Mouse (Mus musculus) C2C12 (cell line): Measurements from ENCODE around the gene Gm5105. TPM values are rescaled to one million over a fixed set of nuclear protein-coding genes. Genes with fewer than 3 reads are reported as not detected.
A peak's percentile ranks its signal among the peaks of the same experiment; 100 is the strongest.

Experiments used
- H3K27me3 ChIP-seq: one replicate; pipeline ENCODE4 v1.6.1; 2011; ENCODE audit not compliant: control insufficient read depth, insufficient read depth, insufficient read length
- H3K36me3 ChIP-seq: one replicate; pipeline ENCODE4 v1.6.1; 2011; ENCODE audit not compliant: control insufficient read depth, insufficient read depth
- H3K4me3 ChIP-seq: one replicate; pipeline ENCODE4 v1.5.1; 2011; ENCODE audit warnings: mild to moderate bottlenecking, control low read depth; ENCODE audit not compliant: poor library complexity, insufficient read depth, severe bottlenecking
- H3K79me2 ChIP-seq: one replicate; pipeline ENCODE4 v1.6.1; 2011; ENCODE audit not compliant: control insufficient read depth, insufficient read depth
- H3K79me3 ChIP-seq: one replicate; pipeline ENCODE4 v1.6.1; 2011; ENCODE audit warnings: low read depth, control low read depth
- H3ac ChIP-seq: one replicate; pipeline ENCODE3; 2011; ENCODE audit warnings: low read depth; ENCODE audit not compliant: control insufficient read depth, insufficient read length
- CEBPB ChIP-seq: IDR thresholded peaks from one replicate; pipeline ENCODE4 v1.6.1; 2011; ENCODE audit warnings: low read depth, mild to moderate bottlenecking, control low read depth, moderate library complexity
- CTCF ChIP-seq: IDR thresholded peaks from one replicate; pipeline ENCODE4 v1.5.1; 2011; ENCODE audit not compliant: control insufficient read depth, insufficient read depth, insufficient read length
- FOSL1 ChIP-seq: IDR thresholded peaks from one replicate; pipeline ENCODE4 v1.8.0; 2011; ENCODE audit warnings: mild to moderate bottlenecking, low read length; ENCODE audit not compliant: poor library complexity, insufficient read depth, severe bottlenecking
- MAX ChIP-seq: IDR thresholded peaks from one replicate; pipeline ENCODE4 v1.6.1; 2011; ENCODE audit warnings: mild to moderate bottlenecking, control low read depth
- MYOD1 ChIP-seq: IDR thresholded peaks from one replicate; pipeline ENCODE4 v1.6.1; 2011; ENCODE audit warnings: low read depth; ENCODE audit not compliant: control insufficient read depth, insufficient read length
- MYOG ChIP-seq: IDR thresholded peaks from one replicate; pipeline ENCODE4 v1.6.1; 2011; ENCODE audit not compliant: control insufficient read depth, insufficient read length; ENCODE audit errors: extremely low read depth
- USF1 ChIP-seq: IDR thresholded peaks from one replicate; pipeline ENCODE4 v1.6.1; 2011; ENCODE audit warnings: low read depth, mild to moderate bottlenecking, control low read depth, moderate library complexity
- polyA plus RNA-seq: library from polyadenylated mRNA; unstranded; fragments of >200 nt; fragmentation: generic; extraction: Trizol; gene quantifications from one replicate; pipeline ENCODE4 v1.2.1, GENCODE M21; 2012; ENCODE audit warnings: missing spikeins

The Gm5105 gene
- polyA plus RNA-seq, 1 experiment, result 0.16 TPM

DNA sequence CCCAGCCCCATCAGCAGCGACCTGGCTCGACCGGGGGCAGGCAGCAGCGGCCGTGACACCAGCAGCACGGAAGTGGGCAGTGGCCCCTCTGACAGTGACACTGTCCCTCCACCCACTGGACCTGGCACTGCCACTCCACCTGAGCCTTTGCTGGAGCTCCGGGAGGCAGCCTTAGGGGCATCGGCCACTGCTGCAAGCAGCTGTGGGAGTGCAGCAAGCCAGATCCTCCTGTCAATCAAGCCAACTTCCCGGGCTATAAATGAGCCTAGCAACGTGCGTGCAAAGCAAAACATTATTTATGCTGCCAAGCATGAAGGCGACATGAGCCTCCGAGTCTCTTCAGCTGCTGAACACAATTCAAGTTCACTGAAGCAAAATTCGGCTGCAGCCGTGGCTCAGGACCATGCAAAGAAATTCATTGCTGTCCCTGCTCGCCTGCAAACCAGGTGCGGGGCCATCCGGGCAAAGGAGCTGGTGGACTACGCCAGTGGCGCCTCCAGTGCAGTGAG, 786 bp downstream of the Gm5105 start:
- Histone ChIP-seq H3K27me3 (no peaks in the 10 kb centered on the region), H3K79me2 (peaks cover 68% of the 10 kb centered on the region), H3K36me3 (peaks cover 14% of the 10 kb centered on the region), H3K4me3 (peak overlapping the region; percentile 51), H3K79me3 (peaks cover 60% of the 10 kb centered on the region), H3ac (peak overlapping the region; percentile 82)
- no peak for TF ChIP-seq USF1
- peak; percentile 83 for TF ChIP-seq MYOD1
- TF ChIP-seq MAX, result peak; percentile 40

DNA sequence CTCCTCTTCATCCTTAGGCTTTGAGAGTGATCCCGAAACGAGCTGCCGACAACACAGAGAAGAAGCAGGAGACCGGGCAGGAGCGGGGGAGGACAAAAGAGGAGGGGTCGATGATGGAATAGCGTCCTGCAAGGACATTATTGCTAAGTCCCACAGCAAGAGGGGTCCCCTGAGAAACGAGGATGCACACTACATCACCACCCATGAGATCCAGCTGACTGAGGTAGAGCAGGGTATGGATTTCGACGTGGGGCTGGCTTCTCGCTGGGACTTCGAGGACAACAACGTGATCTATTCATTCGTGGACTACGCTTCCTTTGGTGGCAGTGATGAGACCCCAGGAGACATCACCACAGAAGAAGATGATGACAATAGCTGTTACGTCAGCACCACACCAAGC, 1.3 kb downstream of the Gm5105 start:
- H3K79me2 ChIP-seq, result peaks cover 63% of the 10 kb centered on the region
- H3K36me3 ChIP-seq, result peaks cover 11% of the 10 kb centered on the region
- no peaks in the 10 kb centered on the region for H3K27me3 ChIP-seq
- TF ChIP-seq MYOG (no peak), CTCF (no peak), CEBPB (no peak), USF1 (no peak), MAX (no peak), FOSL1 (no peak), MYOD1 (no peak)
- H3K4me3 ChIP-seq, result peak overlapping the region; percentile 51
- peak overlapping the region; percentile 82 for H3ac ChIP-seq
- H3K79me3 ChIP-seq, result peaks cover 56% of the 10 kb centered on the region

DNA sequence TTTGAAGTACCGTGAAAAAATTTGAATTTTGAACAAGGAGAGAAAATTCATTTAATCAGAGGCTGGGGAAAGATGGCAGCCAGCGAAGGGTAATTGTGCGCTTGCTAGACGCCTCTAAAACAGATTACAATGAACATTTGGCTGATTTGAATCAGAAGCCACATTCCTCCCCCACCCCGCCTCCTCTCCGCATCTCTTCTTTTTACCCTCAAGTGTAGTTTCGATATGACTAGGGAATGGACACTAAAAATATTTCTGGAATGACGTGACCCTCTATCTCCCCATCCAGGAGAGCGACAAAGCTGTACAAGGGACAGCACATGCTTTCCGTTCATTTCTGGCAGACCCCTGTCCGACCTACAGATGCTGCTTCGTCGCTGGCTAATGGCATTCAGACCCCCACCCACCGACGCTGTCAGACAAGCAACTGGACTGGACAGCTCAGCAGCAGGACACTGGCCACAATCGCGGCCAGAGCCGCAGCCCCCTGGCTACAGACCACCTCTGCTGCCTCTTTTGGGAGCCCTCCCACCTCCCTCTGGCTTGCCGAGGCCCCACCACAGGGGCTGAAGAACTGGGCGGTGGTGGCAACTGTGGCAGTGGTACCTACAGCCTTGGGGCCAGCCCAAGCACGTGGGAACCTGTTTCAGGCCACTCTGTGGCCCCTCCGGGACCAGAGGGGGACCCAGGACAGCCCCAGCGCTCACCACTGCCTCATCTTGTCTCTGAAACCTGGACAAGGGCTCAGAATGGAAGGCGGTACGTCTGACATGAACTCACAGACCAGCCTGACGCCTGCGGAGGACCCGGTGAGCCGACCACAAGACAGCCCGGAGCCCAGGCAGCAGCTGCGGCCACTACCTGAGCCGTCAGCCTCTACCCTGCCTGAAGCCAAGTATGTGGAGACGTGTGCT, 2.2 kb downstream of the Gm5105 start, which contains the start of gene 1110002E22Rik:
Gene 1110002E22Rik (plus strand): TSS at position 321 of the 914 bp plus-strand sequence.
- Histone ChIP-seq H3K79me3 (peaks cover 47% of the 10 kb centered on the region), H3K27me3 (no peaks in the 10 kb centered on the region), H3K79me2 (peaks cover 54% of the 10 kb centered on the region), H3K4me3 (peak within 1 kb of the TSS; percentile 51), H3ac (peak within 1 kb of the TSS; percentile 82), H3K36me3 (peaks cover 8% of the 10 kb centered on the region)
- TF ChIP-seq USF1, result no peak
- TF ChIP-seq MAX, result peak; percentile 33

DNA sequence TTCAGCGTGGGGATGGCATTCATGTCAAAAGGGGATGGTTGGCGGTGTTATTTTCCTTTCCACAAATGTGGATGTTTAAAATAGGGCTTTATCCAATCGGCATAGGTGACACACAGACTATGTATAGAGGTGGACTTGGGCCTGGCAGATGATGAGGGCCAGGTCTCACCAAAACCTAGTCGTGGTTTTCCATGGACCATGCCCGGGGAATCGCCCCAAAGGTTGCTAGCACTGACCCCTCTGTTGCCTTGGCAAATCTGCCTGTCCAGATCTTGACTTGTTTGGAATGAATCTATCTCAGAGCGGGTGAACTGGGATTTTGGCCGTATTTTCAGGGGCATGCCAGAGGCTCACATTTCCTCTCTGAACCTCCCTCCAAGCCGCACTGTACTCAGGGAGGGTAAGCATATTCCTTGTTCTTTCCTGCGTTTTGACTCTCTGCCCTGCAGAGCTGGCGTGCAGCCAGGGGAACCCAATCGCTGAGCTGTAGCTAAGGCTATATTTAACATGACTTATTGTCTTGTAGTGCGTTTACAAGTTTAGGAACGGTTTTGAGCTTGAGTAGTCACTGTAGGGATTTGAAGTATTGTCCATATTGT, 3.4 kb downstream of the Gm5105 start:
- H3K36me3 ChIP-seq, result peaks cover 7% of the 10 kb centered on the region
- no peak overlapping the region for H3K4me3 ChIP-seq
- TF ChIP-seq CTCF (no peak), FOSL1 (no peak), MAX (no peak), CEBPB (no peak), MYOG (no peak), MYOD1 (no peak), USF1 (no peak)
- H3K79me2 ChIP-seq, result peaks cover 42% of the 10 kb centered on the region
- H3K79me3 ChIP-seq, result peaks cover 36% of the 10 kb centered on the region
- H3K27me3 ChIP-seq, result no peaks in the 10 kb centered on the region
- peak overlapping the region; percentile 3 for H3ac ChIP-seq

DNA sequence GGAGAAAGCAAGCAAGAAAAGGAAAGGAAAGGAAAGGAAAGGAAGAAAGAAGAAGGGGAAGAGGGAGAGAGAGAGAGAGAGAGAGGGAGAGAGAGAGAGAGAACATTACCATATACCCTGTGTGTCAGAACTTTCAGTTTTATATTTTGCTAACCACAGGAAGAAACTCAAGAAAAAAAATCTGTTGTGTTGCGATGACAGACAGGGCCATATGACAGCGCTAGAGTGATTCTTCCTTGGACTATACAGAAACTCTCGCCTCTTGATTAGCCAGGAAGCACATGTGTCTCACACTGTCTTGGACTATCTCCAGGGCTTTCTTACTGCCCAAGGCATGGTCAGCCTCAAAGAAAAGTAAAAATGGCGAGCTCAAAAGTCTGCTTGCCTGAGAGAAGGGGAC, 4.5 kb downstream of the Gm5105 start:
- H3K36me3 ChIP-seq, result no peaks in the 10 kb centered on the region
- peak overlapping the region; percentile 0 for H3K4me3 ChIP-seq
- H3K79me2 ChIP-seq, result peaks cover 31% of the 10 kb centered on the region
- H3ac ChIP-seq, result no peak overlapping the region
- H3K79me3 ChIP-seq, result peaks cover 24% of the 10 kb centered on the region
- H3K27me3 ChIP-seq, result no peaks in the 10 kb centered on the region
- TF ChIP-seq MYOD1 (peak; percentile 92), CEBPB (no peak), USF1 (peak; percentile 34)

DNA sequence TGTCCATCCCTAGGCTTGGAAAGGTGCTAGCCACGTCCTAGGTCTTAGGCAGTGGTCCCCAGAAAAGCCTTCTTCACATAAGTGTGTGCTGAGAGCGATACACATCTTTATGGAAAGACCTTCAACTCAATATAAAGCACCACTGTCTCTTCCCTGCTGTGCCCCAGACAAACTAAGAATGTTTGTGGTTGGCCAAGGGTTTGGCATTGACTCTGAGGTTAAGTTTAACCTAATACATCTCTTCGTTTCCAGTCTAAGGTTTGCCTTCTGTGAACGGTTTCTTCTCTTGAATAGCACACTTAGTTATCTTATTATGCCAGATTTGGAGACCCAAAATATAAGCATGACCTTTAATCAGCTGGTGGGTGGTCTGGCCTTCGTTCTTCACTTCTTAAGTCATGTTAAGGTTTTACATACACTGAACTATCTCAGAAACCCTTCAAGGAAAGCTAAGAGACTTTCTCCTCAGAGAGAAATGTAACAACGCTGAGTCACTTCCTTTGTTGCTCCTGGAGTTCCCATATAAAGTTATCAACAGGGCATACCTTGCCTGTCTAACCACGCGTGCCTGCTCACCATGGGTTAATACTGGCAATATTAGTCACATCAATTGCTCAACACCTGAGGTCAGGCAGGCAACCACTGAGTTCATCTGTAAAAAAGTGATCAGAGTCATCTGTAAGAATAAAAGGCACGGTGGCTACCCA, 5.8 kb downstream of the Gm5105 start:
- TF ChIP-seq USF1, result no peak
- peak; percentile 88 for TF ChIP-seq FOSL1
- no peak for TF ChIP-seq CTCF
- peak; percentile 89 for TF ChIP-seq MAX
- peak; percentile 48 for TF ChIP-seq MYOD1
- TF ChIP-seq CEBPB, result peak; percentile 99
- TF ChIP-seq MYOG, result no peak
- peaks cover 17% of the 10 kb centered on the region for H3K79me2 ChIP-seq
- peaks cover 11% of the 10 kb centered on the region for H3K79me3 ChIP-seq
- no peaks in the 10 kb centered on the region for H3K27me3 ChIP-seq
- H3ac ChIP-seq, result no peak overlapping the region
- no peaks in the 10 kb centered on the region for H3K36me3 ChIP-seq
- no peak overlapping the region for H3K4me3 ChIP-seq
